Mouse (Mus musculus): ENCODE results near the gene Frmpd2.
"Not testable (repeated sequence)": the region's sequence is repeated elsewhere in the genome, so short reads cannot be mapped to it uniquely, and the experiment has no call there.

Frmpd2 gene

GRCm38 (mm10) chr14:33471331-33471730 is at the start of gene Frmpd2:
TSS of gene Frmpd2 (plus strand) at chr14:33471696.
- DNase-seq (ENCODE audit: low read depth, low spot score) = no peak

DNA sequence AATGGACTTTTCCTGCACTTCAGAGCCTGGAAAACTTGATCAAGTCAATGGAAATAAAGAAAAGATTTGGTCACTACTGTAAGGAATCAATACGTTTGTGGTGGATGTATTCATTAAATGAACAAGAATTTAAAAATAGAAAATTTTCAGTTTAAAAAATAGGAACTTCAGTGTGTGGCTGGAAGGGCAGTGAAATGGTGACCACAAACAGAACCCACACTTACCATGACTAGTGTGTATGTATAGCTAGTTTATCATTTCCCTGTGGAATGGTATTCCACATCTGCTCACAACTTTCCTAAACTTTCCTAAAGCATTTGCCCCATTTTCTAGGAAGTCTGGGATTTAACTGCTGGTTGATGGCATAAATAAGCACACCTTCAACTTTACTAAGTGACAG is 48.5 kb upstream of the Frmpd2 start:
- DNase-seq (ENCODE audit: low read depth, low spot score) = no peak

GRCm38 (mm10) chr14:33424124-33424523 is 47.4 kb upstream of the Frmpd2 start:
- DNase-seq (ENCODE audit: low read depth, low spot score) = no peak

DNA sequence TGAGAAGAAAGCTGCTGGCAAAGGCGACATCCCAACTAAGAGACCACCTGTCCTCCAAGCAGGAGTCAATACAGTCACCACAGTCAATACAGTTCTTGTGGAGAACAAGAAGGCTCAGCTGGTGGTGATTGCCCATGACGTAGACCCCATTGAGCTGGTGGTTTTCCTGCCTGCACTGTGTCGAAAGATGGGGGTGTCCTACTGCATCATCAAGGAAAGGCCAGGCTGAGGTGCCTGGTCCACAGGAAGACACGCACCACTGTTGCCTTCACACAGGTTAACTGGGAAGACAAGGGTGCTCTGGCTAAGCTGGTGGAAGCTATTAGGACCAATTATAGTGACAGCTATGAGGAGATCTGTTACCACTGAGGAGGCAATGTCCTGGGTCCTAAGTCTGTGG is 39.0 kb upstream of the Frmpd2 start:
- not testable (repeated sequence) for DNase-seq (ENCODE audit: low read depth, low spot score)

GRCm38 (mm10) chr14:33443780-33444179 is 27.7 kb upstream of the Frmpd2 start:
- no peak for DNase-seq (ENCODE audit: low read depth, low spot score)

GRCm38 (mm10) chr14:33445962-33446361 is 25.5 kb upstream of the Frmpd2 start:
- no peak for DNase-seq (ENCODE audit: low read depth, low spot score)

DNA sequence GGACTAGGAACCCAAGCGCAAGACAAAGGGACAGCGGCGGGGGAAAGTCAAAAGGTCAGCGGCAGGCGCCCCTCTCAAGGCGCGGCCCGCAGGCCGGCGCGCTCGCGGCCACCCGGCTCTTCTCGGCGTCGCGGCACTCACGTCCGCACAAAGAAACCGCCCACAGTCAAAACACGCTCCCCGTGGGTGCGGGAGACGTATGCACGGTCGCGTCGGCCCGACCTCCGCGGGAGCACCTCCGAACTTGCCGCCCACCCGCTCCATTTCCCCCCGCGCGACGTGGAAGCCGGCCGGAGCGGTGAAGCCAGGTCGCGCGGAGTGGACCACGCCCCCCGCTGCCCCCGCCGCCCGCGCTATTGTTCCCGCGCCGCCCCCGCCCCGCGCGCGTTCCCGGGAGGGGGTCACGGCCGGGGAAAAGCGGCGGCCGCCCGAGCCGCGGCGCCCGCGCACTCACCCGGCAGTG is 24.9 kb upstream of the Frmpd2 start:
- no peak for DNase-seq (ENCODE audit: low read depth, low spot score)

GRCm38 (mm10) chr14:33447027-33447569 is 24.4 kb upstream of the Frmpd2 start, which contains the start of gene Mapk8:
TSS of gene Mapk8 (minus strand) at chr14:33447158.
- peak; percentile 71 for DNase-seq (ENCODE audit: low read depth, low spot score)

DNA sequence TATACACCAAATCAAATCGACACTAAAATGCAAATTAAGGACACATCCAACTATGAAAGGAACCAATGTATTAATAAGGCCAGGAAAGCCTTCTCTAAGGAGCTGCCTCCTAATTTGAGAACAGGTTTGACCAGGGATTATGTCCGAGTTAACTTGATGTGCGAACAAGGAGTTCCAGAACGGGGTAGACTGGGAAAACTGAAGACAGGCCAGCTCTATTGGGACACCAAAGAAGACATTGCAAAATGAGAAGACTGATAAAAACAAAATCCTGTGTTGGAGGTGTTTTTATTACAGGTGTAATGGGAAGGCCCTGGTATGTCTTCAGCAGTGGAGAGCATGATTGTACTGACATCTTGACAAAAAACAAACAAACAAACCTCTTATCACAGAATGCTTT is 23.2 kb upstream of the Frmpd2 start:
- no peak for DNase-seq (ENCODE audit: low read depth, low spot score)

DNA sequence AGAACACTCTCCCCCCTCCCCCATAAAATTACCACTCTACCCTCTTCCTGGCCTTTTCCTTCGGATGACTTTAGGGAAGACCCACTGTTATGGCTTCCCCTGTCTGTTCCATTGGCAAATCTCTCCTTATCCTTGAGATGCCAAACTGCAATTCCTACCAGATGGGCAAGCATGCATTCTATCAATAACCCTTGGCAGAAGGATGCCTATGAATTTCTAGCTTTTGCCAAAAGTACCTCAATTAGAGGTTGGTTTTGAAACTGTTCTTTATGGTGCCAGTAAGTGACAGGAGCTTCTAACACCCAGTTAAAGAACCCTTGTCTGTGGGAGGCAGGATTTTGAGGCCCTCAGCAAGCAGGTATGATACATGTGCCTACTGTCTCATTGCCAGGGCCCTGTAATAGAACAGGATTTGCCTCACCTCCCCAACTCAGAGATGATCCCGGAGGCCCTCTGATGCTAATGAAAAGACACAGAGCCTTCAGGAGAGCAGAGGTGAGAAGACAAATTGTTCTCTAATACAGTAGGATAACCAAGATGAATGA is 22.1 kb upstream of the Frmpd2 start:
- DNase-seq (ENCODE audit: low read depth, low spot score) = no peak

- no peak for DNase-seq (ENCODE audit: low read depth, low spot score)
These were observed 21.2 kb upstream of the Frmpd2 start for GRCm38 (mm10) chr14:33450331-33450730.

DNA sequence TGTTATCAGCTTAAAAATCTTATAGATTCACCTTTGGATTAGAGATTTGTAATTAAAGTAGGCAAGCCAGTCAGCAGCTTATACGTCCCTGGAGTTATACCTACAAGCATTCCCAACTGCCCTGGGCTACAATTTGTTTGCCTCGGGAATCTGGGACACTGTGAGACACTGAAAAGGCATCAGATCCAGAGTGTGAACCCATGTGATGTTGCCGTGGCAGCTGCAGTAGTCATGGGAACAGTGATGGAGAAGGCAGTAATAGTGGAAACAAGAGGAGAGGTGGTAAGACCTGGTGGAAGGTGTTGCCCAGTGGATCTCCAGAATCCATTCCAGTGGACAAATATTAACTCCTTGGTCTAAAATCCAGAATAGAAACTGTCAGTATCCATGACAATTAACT is 7.8 kb upstream of the Frmpd2 start:
- no peak for DNase-seq (ENCODE audit: low read depth, low spot score)

GRCm38 (mm10) chr14:33467766-33468165 is 3.7 kb upstream of the Frmpd2 start:
- no peak for DNase-seq (ENCODE audit: low read depth, low spot score)

GRCm38 (mm10) chr14:33474461-33474860 is 3.0 kb downstream of the Frmpd2 start:
- DNase-seq (ENCODE audit: low read depth, low spot score) = no peak

DNA sequence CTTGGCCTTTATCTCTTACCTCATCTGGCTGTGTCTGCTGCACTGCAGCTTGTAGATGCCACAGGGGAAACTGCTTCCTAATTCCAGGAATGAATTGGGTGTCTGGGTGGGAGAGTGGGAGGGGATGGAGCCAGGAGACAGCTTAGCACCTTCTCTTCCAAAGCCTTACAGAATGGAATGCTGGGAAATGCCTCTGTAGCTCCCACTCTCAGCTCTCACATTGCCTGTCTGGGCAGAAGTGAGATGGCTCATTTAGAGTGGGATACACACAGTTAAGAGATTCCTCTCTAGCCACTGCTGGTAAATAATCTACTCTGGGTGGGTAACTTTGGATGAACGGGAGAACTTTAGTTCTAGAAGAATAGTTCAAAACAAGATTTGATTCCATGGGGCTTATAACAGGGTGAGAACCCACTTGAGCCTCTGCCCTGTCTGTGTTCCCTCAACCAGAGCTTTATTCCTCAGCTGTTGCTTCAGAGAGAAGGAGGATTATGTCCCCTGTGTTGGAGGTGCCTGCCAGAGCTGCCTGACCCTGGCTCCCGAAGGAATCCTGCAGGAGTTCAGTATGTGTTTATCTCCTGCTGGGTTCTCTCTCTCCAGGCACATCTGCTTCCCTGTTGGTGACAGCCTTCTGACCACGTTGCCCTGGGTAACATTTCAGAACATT is 4.7 kb downstream of the Frmpd2 start:
- no peak for DNase-seq (ENCODE audit: low read depth, low spot score)

- DNase-seq (ENCODE audit: low read depth, low spot score) = no peak
These were observed 10.5 kb downstream of the Frmpd2 start for GRCm38 (mm10) chr14:33481991-33482390.

GRCm38 (mm10) chr14:33487805-33488550 is 16.5 kb downstream of the Frmpd2 start:
- DNase-seq (ENCODE audit: low read depth, low spot score) = no peak

- DNase-seq (ENCODE audit: low read depth, low spot score) = no peak
These were observed 23.7 kb downstream of the Frmpd2 start for GRCm38 (mm10) chr14:33495226-33495625.

- DNase-seq (ENCODE audit: low read depth, low spot score) = no peak
These were observed 25.9 kb downstream of the Frmpd2 start for GRCm38 (mm10) chr14:33497418-33497817.

- DNase-seq (ENCODE audit: low read depth, low spot score) = no peak
These were observed 27.4 kb downstream of the Frmpd2 start for GRCm38 (mm10) chr14:33498849-33499248.

DNA sequence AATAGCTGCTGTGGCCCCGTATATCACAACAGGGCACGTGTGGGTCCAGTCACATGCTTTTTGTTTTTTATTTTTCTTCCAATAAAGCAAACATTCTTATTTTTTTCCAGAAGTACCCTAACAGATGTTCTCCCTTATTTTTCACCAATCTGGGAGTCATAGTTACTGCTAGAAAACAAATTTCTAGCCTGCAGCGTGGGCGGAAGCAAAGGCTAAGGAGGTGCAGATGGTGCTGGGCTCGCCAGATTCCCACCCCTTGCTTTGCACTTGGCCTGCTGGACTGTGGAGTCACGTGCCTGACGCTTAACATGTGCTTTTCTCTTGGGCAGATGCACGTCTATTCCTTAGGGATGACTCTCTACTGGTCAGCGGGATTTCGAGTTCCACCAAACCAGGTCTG is 29.1 kb downstream of the Frmpd2 start:
- no peak for DNase-seq (ENCODE audit: low read depth, low spot score)

GRCm38 (mm10) chr14:33503311-33503710 is 31.8 kb downstream of the Frmpd2 start:
- no peak for DNase-seq (ENCODE audit: low read depth, low spot score)

Data from WW6 (cell line).